Mouse (Mus musculus) CH12.LX (cell line): ENCODE measurements around the gene Cdc45.

Experiments used
- CTCF ChIP-seq, 2 experiments: IDR thresholded peaks in 1 of 2; conservative IDR thresholded peaks in 1 of 2; 2 replicates each; pipeline ENCODE4 v1.5.1; 2011 to 2012; ENCODE audit warnings: low read depth in 2 of 2, low read length in 2 of 2, improper control_type of control experiment in 1 of 2, inconsistent platforms in 1 of 2, mild to moderate bottlenecking in 1 of 2, moderate library complexity in 1 of 2
- ETS1 ChIP-seq: conservative IDR thresholded peaks from 2 replicates; pipeline ENCODE4 v1.6.1; 2012; ENCODE audit warnings: low read depth, mild to moderate bottlenecking, inconsistent platforms, low read length, improper control_type of control experiment, moderate library complexity
- MAFK ChIP-seq: IDR thresholded peaks from 2 replicates; pipeline ENCODE4 v1.6.1; 2011; ENCODE audit warnings: low read length, improper control_type of control experiment; ENCODE audit not compliant: insufficient replicate concordance
- POLR2A ChIP-seq: IDR thresholded peaks from 2 replicates; pipeline ENCODE4 v1.6.1; 2011; ENCODE audit warnings: low read depth, mild to moderate bottlenecking, improper control_type of control experiment, low read length
- RCOR1 ChIP-seq: conservative IDR thresholded peaks from 2 replicates; pipeline ENCODE4 v1.6.1; 2012; ENCODE audit warnings: low read depth, mild to moderate bottlenecking, inconsistent platforms, low read length, improper control_type of control experiment
- SIN3A ChIP-seq: IDR thresholded peaks from 2 replicates; pipeline ENCODE4 v1.6.1; 2012; ENCODE audit warnings: low read length, improper control_type of control experiment, inconsistent platforms
- SMC3 ChIP-seq: IDR thresholded peaks from 2 replicates; pipeline ENCODE4 v1.6.1; 2011; ENCODE audit warnings: low read depth, low read length, improper control_type of control experiment
- TBP ChIP-seq: conservative IDR thresholded peaks from 2 replicates; pipeline ENCODE4 v1.6.1; 2011; ENCODE audit warnings: low read depth, low read length, improper control_type of control experiment
- ZC3H11A ChIP-seq: IDR thresholded peaks from 2 replicates; pipeline ENCODE4 v1.6.1; 2012; ENCODE audit warnings: low read depth, mild to moderate bottlenecking, inconsistent platforms, low read length, improper control_type of control experiment

- TF ChIP-seq ETS1: 0 out of 2 replicates have a peak, but pooled peaks have one; percentile 35
- TF ChIP-seq RCOR1: 0 out of 2 replicates have a peak, but pooled peaks have one; percentile 56
- TF ChIP-seq POLR2A: no peak
- no peak for TF ChIP-seq SMC3
- TF ChIP-seq TBP: 0 out of 2 replicates have a peak, but pooled peaks have one; percentile 26
- peak; percentile 72 for TF ChIP-seq SIN3A
- 0 out of 2 replicates have a peak, but pooled peaks have one; percentile 11 for TF ChIP-seq MAFK
- no peak for TF ChIP-seq ZC3H11A
- no peak for TF ChIP-seq CTCF (conservative IDR thresholded peaks at IDR 0.05 in 1 of 2, IDR thresholded peaks at IDR 0.05 in 1 of 2; ENCODE audit: low read depth in 2 of 2, low read length in 2 of 2)
Observed at GRCm38 (mm10) chr16:18733100-18733956, 78.5 kb downstream of the Cdc45 start.
